Mouse (Mus musculus) CH12.LX (cell line): Measurements from ENCODE around the gene Adrb1. TPM values are rescaled to one million over a fixed set of nuclear protein-coding genes. Genes with fewer than 3 reads are reported as not detected.
A peak's percentile ranks its signal among the peaks of the same experiment; 100 is the strongest.

ENCODE experiments used
- DNase-seq: peaks from one replicate; pipeline ENCODE4 v3.0.0-alpha.2; 2013; ENCODE audit errors: extremely low read depth
- H3K27ac ChIP-seq: 2 replicates; pipeline ENCODE4 v1.5.1; 2012; ENCODE audit warnings: low read depth, mild to moderate bottlenecking, control low read depth, moderate library complexity; ENCODE audit not compliant: insufficient read depth
- H3K27me3 ChIP-seq: replicated peaks from 2 replicates; pipeline ENCODE3; 2012; ENCODE audit warnings: inconsistent platforms
- H3K36me3 ChIP-seq, 2 experiments: replicated peaks in 1 of 2; 2 replicates each; pipeline versions ENCODE3 to v1.6.1; 2012; ENCODE audit warnings: inconsistent platforms in 1 of 2, low read length in 1 of 2, mild to moderate bottlenecking in 1 of 2, mixed read lengths in 1 of 2, moderate library complexity in 1 of 2; ENCODE audit not compliant: control insufficient read depth in 1 of 2, insufficient read depth in 1 of 2
- H3K4me1 ChIP-seq, 2 experiments: 2 replicates each; pipeline ENCODE4 v1.6.1; 2012; ENCODE audit warnings: inconsistent platforms in 1 of 2, moderate library complexity in 1 of 2; ENCODE audit not compliant: insufficient read depth in 2 of 2, control insufficient read depth in 1 of 2
- H3K4me2 ChIP-seq: 2 replicates; pipeline ENCODE4 v1.6.1; 2012; ENCODE audit warnings: low read depth, mild to moderate bottlenecking, control low read depth; ENCODE audit not compliant: poor library complexity, insufficient read depth, severe bottlenecking
- H3K4me3 ChIP-seq, 3 experiments: fragments of 150-350 bp in 1 of 3; sonication (generic) in 1 of 3; replicated peaks in 1 of 3; 2 replicates each; pipeline versions ENCODE3 to v1.5.1; 2011 to 2012; ENCODE audit warnings: low read depth in 2 of 3, low read length in 2 of 3, mild to moderate bottlenecking in 2 of 3, moderate library complexity in 2 of 3, control low read depth in 1 of 3, improper control_type of control experiment in 1 of 3, inconsistent platforms in 1 of 3, mixed read lengths in 1 of 3; ENCODE audit not compliant: poor library complexity in 1 of 3
- H3K79me2 ChIP-seq: replicated peaks from 2 replicates; pipeline ENCODE4 v1.6.1; 2012; ENCODE audit warnings: mild to moderate bottlenecking, moderate library complexity; ENCODE audit not compliant: control insufficient read depth, poor library complexity, insufficient read depth, severe bottlenecking; ENCODE audit errors: extremely low read depth
- H3K9ac ChIP-seq: 2 replicates; pipeline ENCODE4 v1.6.1; 2012; ENCODE audit warnings: low read depth, mild to moderate bottlenecking, control low read depth, moderate library complexity; ENCODE audit not compliant: insufficient read depth
- H3K9me3 ChIP-seq: replicated peaks from 2 replicates; pipeline ENCODE3; 2012; ENCODE audit warnings: low read length, inconsistent platforms, mixed read lengths
- BHLHE40 ChIP-seq: IDR thresholded peaks from 2 replicates; pipeline ENCODE4 v1.6.1; 2011; ENCODE audit warnings: mild to moderate bottlenecking, low read depth, low read length, improper control_type of control experiment
- CHD1 ChIP-seq: IDR thresholded peaks from 2 replicates; pipeline ENCODE4 v1.6.1; 2012; ENCODE audit warnings: low read depth, low read length, improper control_type of control experiment, inconsistent platforms
- CHD2 ChIP-seq: IDR thresholded peaks from 2 replicates; pipeline ENCODE4 v1.6.1; 2011; ENCODE audit warnings: low read length, improper control_type of control experiment
- E2F4 ChIP-seq: IDR thresholded peaks from 2 replicates; pipeline ENCODE4 v1.6.1; 2011; ENCODE audit warnings: low read depth, low read length, improper control_type of control experiment; ENCODE audit not compliant: insufficient replicate concordance
- ELF1 ChIP-seq: IDR thresholded peaks from 2 replicates; pipeline ENCODE4 v1.6.1; 2014; ENCODE audit warnings: low read depth, mild to moderate bottlenecking, inconsistent platforms, low read length, improper control_type of control experiment
- EP300 ChIP-seq: IDR thresholded peaks from 2 replicates; pipeline ENCODE4 v1.6.1; 2011; ENCODE audit warnings: low read length, improper control_type of control experiment
- ETS1 ChIP-seq: conservative IDR thresholded peaks from 2 replicates; pipeline ENCODE4 v1.6.1; 2012; ENCODE audit warnings: low read depth, mild to moderate bottlenecking, inconsistent platforms, low read length, improper control_type of control experiment, moderate library complexity
- GABPA ChIP-seq: IDR thresholded peaks from 2 replicates; pipeline ENCODE4 v1.6.1; 2012; ENCODE audit warnings: low read depth, low read length, improper control_type of control experiment, inconsistent platforms; ENCODE audit not compliant: insufficient replicate concordance
- IRF4 ChIP-seq: IDR thresholded peaks from 2 replicates; pipeline ENCODE4 v1.6.1; 2014; ENCODE audit warnings: low read depth, mild to moderate bottlenecking, inconsistent platforms, low read length, improper control_type of control experiment
- JUND ChIP-seq: conservative IDR thresholded peaks from 2 replicates; pipeline ENCODE4 v1.6.1; 2011; ENCODE audit warnings: low read depth, low read length, improper control_type of control experiment
- MAFK ChIP-seq: IDR thresholded peaks from 2 replicates; pipeline ENCODE4 v1.6.1; 2011; ENCODE audit warnings: low read length, improper control_type of control experiment; ENCODE audit not compliant: insufficient replicate concordance
- MAX ChIP-seq: IDR thresholded peaks from 2 replicates; pipeline ENCODE4 v1.6.1; 2011; ENCODE audit warnings: low read length, improper control_type of control experiment
- MAZ ChIP-seq: IDR thresholded peaks from 2 replicates; pipeline ENCODE4 v1.6.1; 2012; ENCODE audit warnings: low read depth, mild to moderate bottlenecking, inconsistent platforms, low read length, improper control_type of control experiment, moderate library complexity
- MEF2A ChIP-seq: IDR thresholded peaks from 2 replicates; pipeline ENCODE4 v1.6.1; 2014; ENCODE audit warnings: low read depth, mild to moderate bottlenecking, inconsistent platforms, low read length, improper control_type of control experiment, borderline replicate concordance
- MXI1 ChIP-seq: IDR thresholded peaks from 2 replicates; pipeline ENCODE4 v1.6.1; 2011; ENCODE audit warnings: mild to moderate bottlenecking, low read depth, low read length, improper control_type of control experiment
- MYC ChIP-seq: IDR thresholded peaks from 2 replicates; pipeline ENCODE4 v1.6.1; 2011; ENCODE audit warnings: low read depth, mild to moderate bottlenecking, improper control_type of control experiment, low read length
- NELFE ChIP-seq: IDR thresholded peaks from 2 replicates; pipeline ENCODE4 v1.6.1; 2011; ENCODE audit warnings: low read depth, low read length, improper control_type of control experiment
- NRF1 ChIP-seq: IDR thresholded peaks from 2 replicates; pipeline ENCODE4 v1.6.1; 2014; ENCODE audit warnings: low read depth, mild to moderate bottlenecking, inconsistent platforms, low read length, improper control_type of control experiment, moderate library complexity
- POLR2A ChIP-seq: IDR thresholded peaks from 2 replicates; pipeline ENCODE4 v1.6.1; 2011; ENCODE audit warnings: low read depth, mild to moderate bottlenecking, improper control_type of control experiment, low read length
- POLR2AphosphoS2 ChIP-seq: IDR thresholded peaks from 2 replicates; pipeline ENCODE4 v1.6.1; 2011; ENCODE audit warnings: low read depth, low read length, improper control_type of control experiment
- RAD21 ChIP-seq: IDR thresholded peaks from 2 replicates; pipeline ENCODE4 v1.6.1; 2011; ENCODE audit warnings: low read depth, mild to moderate bottlenecking, low read length, improper control_type of control experiment, moderate library complexity
- SMC3 ChIP-seq: IDR thresholded peaks from 2 replicates; pipeline ENCODE4 v1.6.1; 2011; ENCODE audit warnings: low read depth, low read length, improper control_type of control experiment
- TCF12 ChIP-seq: IDR thresholded peaks from 2 replicates; pipeline ENCODE4 v1.6.1; 2014; ENCODE audit warnings: low read depth, mild to moderate bottlenecking, inconsistent platforms, low read length, improper control_type of control experiment
- ZC3H11A ChIP-seq: IDR thresholded peaks from 2 replicates; pipeline ENCODE4 v1.6.1; 2012; ENCODE audit warnings: low read depth, mild to moderate bottlenecking, inconsistent platforms, low read length, improper control_type of control experiment
- ZMIZ1 ChIP-seq: IDR thresholded peaks from 2 replicates; pipeline ENCODE4 v1.6.1; 2012; ENCODE audit warnings: low read depth, mild to moderate bottlenecking, inconsistent platforms, low read length, improper control_type of control experiment
- ZNF384 ChIP-seq: IDR thresholded peaks from 2 replicates; pipeline ENCODE4 v1.6.1; 2012; ENCODE audit warnings: low read depth, low read length, improper control_type of control experiment, inconsistent platforms
- dilution Hi-C: fragments of 300-500 bp; cut with MboI; formaldehyde crosslinking; loops from 2 replicates; pipeline ENCODE4 v1.14.3; 2020; ENCODE audit warnings: low sequenced_read_pairs; ENCODE audit not compliant: extremely low pct_unique_long_range_greater_than_20kb, extremely low pct_ligation_motif_present
- in situ Hi-C: fragments of 300-500 bp; cut with MboI; formaldehyde crosslinking; loops from 3 replicates; pipeline ENCODE4 v1.14.3; 2019; ENCODE audit warnings: low sequenced_read_pairs, low pct_ligation_motif_present, low pct_unique_long_range_greater_than_20kb, mixed read lengths
- polyA plus RNA-seq: library from polyadenylated mRNA; unstranded; fragments of >175 nt; gene quantifications from 2 replicates; pipeline ENCODE4 v1.2.1, GENCODE M21; 2012; ENCODE audit warnings: low read depth; ENCODE audit not compliant: insufficient read length
- total RNA-seq, 2 experiments: library from RNA; depleted of rRNA; stranded (reverse); fragments of 300-350 nt in 1 of 2; fragments of >200 nt in 1 of 2; gene quantifications; 2 replicates each; pipeline ENCODE4 v1.2.3; 2012 to 2014

Gene Adrb1
- total and polyA plus RNA-seq, 3 experiments, result not detected

DNA sequence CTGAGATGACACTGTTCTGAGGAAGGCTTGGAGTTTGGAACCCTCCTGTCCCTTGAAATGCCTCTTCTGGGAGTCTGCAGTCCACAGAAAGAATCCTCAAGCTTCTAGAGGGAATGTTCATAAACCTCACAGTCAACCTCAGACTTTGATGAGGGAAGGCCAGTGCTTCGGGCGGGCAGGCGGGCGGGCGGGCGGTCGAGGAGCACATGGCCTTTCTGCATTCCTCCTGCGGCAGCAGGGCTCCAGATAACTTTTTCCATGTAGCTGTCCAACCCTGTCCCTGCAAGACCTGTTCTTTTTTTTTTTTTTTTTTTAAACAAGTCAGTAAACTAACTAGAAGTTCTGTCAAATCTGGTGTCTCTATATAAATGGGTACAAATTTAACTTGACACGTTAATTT lies 24.6 kb downstream of the Adrb1 start:
- no peak for DNase-seq
- Histone ChIP-seq H3K4me1 (peaks cover 12 to 37% of the 10 kb centered on the region in 2 experiments), H3K79me2 (no peaks in the 10 kb centered on the region), H3K27me3 (peaks cover 10% of the 10 kb centered on the region), H3K9ac (no peak overlapping the region), H3K4me2 (no peak overlapping the region), H3K4me3 (no peak overlapping the region), H3K9me3 (no peaks in the 10 kb centered on the region)
- dilution Hi-C loops, result no loop called here
- TF ChIP-seq ZMIZ1, result no peak
- no peak for TF ChIP-seq ETS1
- TF ChIP-seq EP300, result no peak
- TF ChIP-seq JUND, result no peak
- TF ChIP-seq ZNF384, result no peak
- TF ChIP-seq, all 38 proteins: peak for 0
- no peaks in the 10 kb centered on the region for H3K36me3 ChIP-seq
- no peak overlapping the region for H3K27ac ChIP-seq
- in situ Hi-C loops, result no loop called here

DNA sequence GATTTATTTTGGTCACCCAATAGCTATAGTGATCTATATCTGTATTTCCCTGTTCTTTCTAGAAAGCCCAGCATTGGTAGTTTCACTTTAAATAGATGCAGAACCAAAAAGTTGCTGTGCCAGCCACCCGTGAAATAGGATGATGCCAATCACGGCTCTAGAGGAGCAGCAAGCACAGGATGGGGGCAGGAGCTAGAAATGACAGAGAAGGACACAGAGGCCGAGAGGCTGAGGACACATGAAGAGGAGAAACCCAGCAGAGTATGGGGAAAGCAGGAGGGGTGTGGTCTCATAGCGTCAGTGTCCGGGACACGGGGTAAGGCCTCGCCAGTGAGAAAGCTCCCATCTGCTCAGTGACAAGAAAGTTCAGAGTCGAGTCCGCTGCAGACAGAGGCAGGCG lies 25.9 kb downstream of the Adrb1 start:
- H3K27me3 ChIP-seq, result peaks cover 7% of the 10 kb centered on the region
- no peaks in the 10 kb centered on the region for H3K36me3 ChIP-seq
- peak overlapping the region in 1 of 3 experiments; percentile 9 for H3K4me3 ChIP-seq
- no peaks in the 10 kb centered on the region for H3K79me2 ChIP-seq
- DNase-seq, result peak; percentile 53
- in situ Hi-C loops, result no loop called here
- H3K4me1 ChIP-seq, result peaks cover 12 to 37% of the 10 kb centered on the region in 2 experiments
- TF ChIP-seq POLR2A, result no peak
- no peak for TF ChIP-seq TCF12
- peak; percentile 42; the same call in 1 of the 2 replicates for TF ChIP-seq BHLHE40
- no peak for TF ChIP-seq MAFK
- no peak for TF ChIP-seq MAZ
- no peak for TF ChIP-seq MAX
- no peak for TF ChIP-seq SMC3
- TF ChIP-seq E2F4, result no peak
- peak; percentile 44; the same call in 1 of the 2 replicates for TF ChIP-seq MEF2A
- dilution Hi-C loops, result no loop called here
- H3K27ac ChIP-seq, result no peak overlapping the region
- H3K9ac ChIP-seq, result no peak overlapping the region
- H3K4me2 ChIP-seq, result peak overlapping the region; percentile 78
- no peaks in the 10 kb centered on the region for H3K9me3 ChIP-seq

DNA sequence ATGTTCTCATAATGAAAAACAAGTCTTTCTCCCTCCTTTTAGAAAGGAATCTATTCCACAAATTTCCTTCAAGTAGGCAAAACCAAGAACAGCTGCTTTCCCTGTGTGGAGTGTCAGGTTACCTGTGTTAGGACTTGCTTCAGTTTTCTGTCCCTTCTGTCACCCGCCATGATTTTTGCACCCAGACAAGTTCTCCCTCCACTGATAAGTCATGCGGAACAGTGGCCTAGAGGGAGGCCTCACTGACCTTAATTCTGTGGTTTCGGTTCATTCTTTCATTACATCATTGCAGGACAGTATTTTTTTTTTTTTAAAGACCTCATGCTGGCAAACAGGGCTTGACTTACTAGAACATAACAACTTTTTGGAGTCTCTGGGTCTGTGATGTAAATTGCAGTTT lies 27.3 kb downstream of the Adrb1 start:
- no peak overlapping the region for H3K27ac ChIP-seq
- H3K4me2 ChIP-seq, result no peak overlapping the region
- dilution Hi-C loops, result no loop called here
- TF ChIP-seq MAZ, result no peak
- no peak for TF ChIP-seq MYC
- no peak for TF ChIP-seq ELF1
- TF ChIP-seq ZC3H11A, result no peak
- peak; percentile 52 for TF ChIP-seq EP300
- TF ChIP-seq POLR2A, result no peak
- no peak for TF ChIP-seq RAD21
- TF ChIP-seq TCF12, result 0 out of 2 replicates have a peak, but pooled peaks have one; percentile 20
- no peak for TF ChIP-seq MXI1
- TF ChIP-seq POLR2AphosphoS2, result no peak
- TF ChIP-seq ZNF384, result peak; percentile 95
- no peak for TF ChIP-seq MAX
- TF ChIP-seq NELFE, result no peak
- peak; percentile 95 for TF ChIP-seq BHLHE40
- no peak for TF ChIP-seq CHD1
- no peak for TF ChIP-seq SMC3
- no peak for TF ChIP-seq NRF1
- no peak for TF ChIP-seq ZMIZ1
- TF ChIP-seq GABPA, result no peak
- peak; percentile 82 for TF ChIP-seq IRF4
- no peak for TF ChIP-seq CHD2

More for the DNA sequence above, 27.3 kb downstream of the Adrb1 start:
- H3K9me3 ChIP-seq, result no peaks in the 10 kb centered on the region
- peaks cover 12 to 37% of the 10 kb centered on the region in 2 experiments for H3K4me1 ChIP-seq
- DNase-seq, result peak; percentile 45
- H3K9ac ChIP-seq, result no peak overlapping the region
- H3K36me3 ChIP-seq, result no peaks in the 10 kb centered on the region
- H3K79me2 ChIP-seq, result no peaks in the 10 kb centered on the region
- no peaks in the 10 kb centered on the region for H3K27me3 ChIP-seq
- H3K4me3 ChIP-seq, result no peak overlapping the region
- in situ Hi-C loops, result no loop called here
